Comparison of ENCODE assay signal across 13 mouse cellular contexts in genomic region chr11:62166503-62166902, GRCm38 (mm10).
"Had no signal": no experiment of that assay in that cellular context is flagged by ENCODE, and none has a peak within 500 bp of the region (broad histone marks: within the 10 kb centered on the region; RNA-seq: fewer than 3 reads in every experiment).

No protein-coding gene starts in this region.

- H3K27ac ChIP-seq: midbrain, embryonic 12.5 days; neural tube, embryonic 12.5 days; stomach, embryonic 15.5 days; stomach, postnatal 0 days had no signal

- H3K4me1 ChIP-seq: neural tube, embryonic 12.5 days; stomach, embryonic 15.5 days had no signal

- H3K9ac ChIP-seq: lung, embryonic 14.5 days; midbrain, embryonic 12.5 days; neural tube, embryonic 12.5 days; stomach, embryonic 15.5 days had no signal

- H3K9me3 ChIP-seq: midbrain, embryonic 10.5 days; neural tube, embryonic 12.5 days; stomach, embryonic 15.5 days had no signal

- DNase-seq: lung, adult 18-20 months; lung, embryonic 14.5 days; lung, postnatal 10 days; lung, postnatal 4 days; right cerebral cortex, postnatal 14 days; thymus, adult 2 months; thymus, postnatal 25 days; thymus, postnatal 4 days had no signal

- H3K27me3 ChIP-seq: midbrain, embryonic 12.5 days; neural tube, embryonic 12.5 days; stomach, embryonic 15.5 days had no signal

- H3K4me3 ChIP-seq: midbrain, embryonic 10.5 days; midbrain, embryonic 12.5 days; neural tube, embryonic 12.5 days; stomach, embryonic 15.5 days had no signal

- H3K36me3 ChIP-seq: stomach, embryonic 15.5 days had no signal

- H3K4me2 ChIP-seq: lung, embryonic 14.5 days; midbrain, embryonic 12.5 days; neural tube, embryonic 12.5 days; stomach, embryonic 15.5 days had no signal
